Mouse (Mus musculus) urinary bladder, adult 2 months (tissue): ENCODE results near the gene Fam184a. TPM values are rescaled to one million over a fixed set of nuclear protein-coding genes. Genes with fewer than 3 reads are reported as not detected.

Source experiments
- DNase-seq: peaks from one replicate; pipeline ENCODE4 v3.0.0; 2022; ENCODE audit warnings: low spot score
- polyA plus RNA-seq: library from polyadenylated mRNA; depleted of rRNA; stranded (reverse); fragments of >200 nt; gene quantifications from 2 replicates; pipeline ENCODE4 v1.2.3, GENCODE M21; 2012; rRNA removed

Fam184a gene
- polyA plus RNA-seq, 1 experiment, result 2.8 TPM

DNA sequence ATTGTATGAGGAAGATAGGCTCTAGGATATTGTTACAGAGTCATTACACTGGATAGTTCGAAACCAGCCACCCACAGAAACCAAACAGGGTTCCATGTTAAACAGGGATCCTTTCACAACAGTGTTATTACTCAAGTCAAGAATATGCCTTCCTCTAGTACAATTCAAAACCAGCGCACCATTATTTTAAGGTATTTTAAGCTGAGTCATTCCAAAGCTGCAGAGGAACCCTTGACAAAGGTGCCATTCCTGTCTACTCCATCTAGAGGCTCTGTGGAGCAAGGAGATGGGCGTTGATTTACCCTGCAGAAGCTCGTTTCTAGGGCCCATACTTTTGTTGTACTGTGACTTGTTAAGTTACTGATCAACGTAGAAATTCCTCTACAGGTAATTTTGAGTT, 152.1 kb downstream of the Fam184a start:
- DNase-seq, result no peak

DNA sequence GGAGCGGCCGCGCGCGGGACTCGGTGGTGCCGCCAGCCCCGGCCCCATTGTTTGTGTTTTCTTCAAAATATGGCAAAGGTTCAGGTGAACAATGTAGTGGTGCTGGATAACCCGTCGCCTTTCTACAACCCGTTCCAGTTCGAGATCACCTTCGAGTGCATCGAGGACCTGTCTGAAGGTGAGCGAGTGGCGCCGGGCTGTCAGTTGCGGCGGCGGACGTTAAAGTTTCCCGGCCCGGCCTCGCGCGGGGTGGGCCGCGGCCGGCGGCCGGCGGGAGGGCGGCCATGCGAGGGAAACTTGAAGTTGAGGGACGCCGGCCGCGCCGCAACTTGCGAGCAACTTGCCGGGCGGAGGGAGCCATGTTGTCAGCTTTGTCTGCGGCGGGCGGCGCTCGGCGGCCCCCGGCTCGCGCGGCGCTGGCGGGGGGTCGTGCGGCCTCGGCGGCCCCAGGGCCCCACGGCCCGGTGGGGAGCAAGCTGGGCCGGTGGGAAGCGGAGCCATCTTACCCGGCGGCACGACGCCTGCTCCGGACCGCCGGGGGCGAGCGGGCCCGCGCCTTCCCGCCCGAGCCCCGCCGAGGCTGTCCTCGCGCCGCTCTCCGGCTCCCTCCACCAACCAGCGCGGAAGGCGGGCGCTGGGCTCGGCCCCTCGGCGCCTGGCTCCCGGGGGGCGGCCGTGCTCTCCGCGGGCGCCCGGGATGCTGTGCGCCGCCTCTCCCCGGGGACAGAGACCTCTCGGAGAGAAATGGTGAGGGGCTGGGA, 153.6 kb downstream of the Fam184a start:
- DNase-seq, result peak; percentile 56

GRCm38 (mm10) chr10:53596677-53597120, 154.2 kb downstream of the Fam184a start, which contains the start of gene Asf1a:
Asf1a (plus strand) TSS chr10:53596757.
- DNase-seq, result peak; percentile 95

DNA sequence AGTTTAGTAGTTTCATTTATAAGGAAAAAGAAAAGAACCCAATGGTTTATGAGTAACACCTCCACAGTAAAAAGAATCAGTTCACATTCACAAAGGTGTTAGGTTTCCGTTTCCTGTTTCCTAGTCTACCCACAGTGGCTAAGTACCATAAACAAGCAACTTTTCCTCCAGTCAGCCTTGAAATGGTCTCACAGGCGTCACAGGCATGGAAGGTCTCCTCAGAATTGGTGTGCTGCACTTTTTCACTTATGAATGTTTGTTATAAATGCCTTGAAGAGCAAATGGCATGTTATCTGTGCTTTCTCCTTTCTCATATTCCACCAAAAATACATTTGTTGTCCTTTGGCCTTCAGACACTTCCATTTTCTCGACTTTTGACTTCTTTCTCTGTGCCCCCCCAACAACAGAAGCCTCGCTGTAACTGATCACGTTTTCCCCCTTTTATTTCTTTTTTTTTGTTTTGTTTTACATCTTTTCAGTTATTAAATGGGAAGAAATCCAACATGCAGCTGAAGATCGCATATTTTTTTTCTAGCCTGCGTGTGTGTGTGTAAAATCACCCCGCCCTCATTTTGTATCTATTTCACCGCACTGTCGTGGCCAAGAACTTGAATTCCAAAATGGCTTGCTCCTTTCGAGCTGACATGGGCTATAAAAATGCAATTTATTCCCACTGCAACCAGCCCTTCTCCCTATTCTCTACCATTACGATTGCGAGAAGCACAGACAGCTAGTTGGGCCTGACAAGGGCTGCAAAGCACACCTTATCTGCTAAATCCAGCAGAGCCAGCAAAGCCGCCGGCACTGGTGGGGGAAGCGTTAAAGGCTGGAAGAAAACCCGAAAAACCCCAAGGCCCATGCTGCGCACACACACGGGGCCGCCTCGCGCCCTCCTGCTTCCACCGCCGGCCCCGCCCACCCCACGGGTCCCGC, 154.9 kb downstream of the Fam184a start:
- no peak for DNase-seq

GRCm38 (mm10) chr10:53585777-53586176, 165.1 kb downstream of the Fam184a start:
- no peak for DNase-seq

Other genes with a start within 250 kb of the Fam184a start
- 29.0 and 34.7 TPM in 2 replicates for gene Asf1a, start 154.4 kb downstream of the Fam184a start, polyA plus RNA-seq
- gene Mcm9, start 120.7 kb downstream of the Fam184a start, polyA plus RNA-seq, result 5.0 and 6.0 TPM in 2 replicates